In the genomic region with DNA sequence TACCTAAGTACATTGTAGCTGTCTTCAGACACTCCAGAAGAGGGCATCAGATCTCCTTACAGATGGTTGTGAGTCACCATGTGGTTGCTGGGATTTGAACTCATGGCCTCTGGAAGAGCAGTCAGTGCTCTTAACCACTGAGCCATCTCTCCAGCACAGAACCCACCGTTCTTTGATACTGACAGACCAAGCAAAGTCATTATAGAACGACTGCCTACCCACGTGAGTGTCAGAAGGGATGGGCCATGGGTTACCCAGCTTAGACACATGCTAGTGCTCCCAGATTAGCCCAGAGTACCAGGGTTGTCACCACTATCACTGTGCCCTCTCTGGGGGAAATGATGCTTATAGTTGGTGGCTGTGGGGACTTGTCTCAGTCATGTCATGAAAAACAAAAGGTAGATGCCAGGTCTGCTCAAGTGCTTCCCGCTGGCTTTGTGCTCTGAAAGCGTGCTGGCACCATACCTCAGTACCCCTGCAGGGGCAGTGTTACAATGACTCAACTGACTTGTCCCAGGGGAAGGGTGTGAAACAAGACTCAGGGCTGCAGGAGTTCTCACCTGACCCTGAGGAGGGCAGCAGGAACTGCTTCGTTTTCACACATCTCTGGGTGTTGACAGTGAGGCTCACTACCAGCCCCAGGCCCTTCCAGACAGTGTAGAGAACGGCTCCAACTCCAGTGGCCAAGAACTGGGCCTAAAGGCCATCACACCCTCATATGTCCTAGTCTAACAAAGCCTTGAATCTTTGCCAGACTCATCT, we compare ENCODE assay signal across 8 mouse cellular contexts.
A peak's percentile ranks its signal among the peaks of the same experiment; 100 is the strongest.
DNase-seq lines count a peak whose midpoint lies in the region; ATAC-seq and TF ChIP-seq lines count a peak whose summit lies in the region.

No protein-coding gene starts in this region.

- H3K4me1 ChIP-seq in lung, adult 2 months (ENCODE audit: control insufficient read depth, insufficient read depth, low read length) = peaks cover 27% of the 10 kb centered on the region
- H3K4me1 ChIP-seq in hindbrain, embryonic 13.5 days (replicated peaks) = peaks cover 40% of the 10 kb centered on the region
- peaks cover 25% of the 10 kb centered on the region for H3K4me1 ChIP-seq in midbrain, embryonic 14.5 days (ENCODE audit: control insufficient read depth, insufficient read depth, low read length)

- peak; percentile 29; the same call in 1 of the 2 replicates for TF ChIP-seq CTCF in lung, adult 2 months (IDR thresholded peaks at IDR 0.05; ENCODE audit: insufficient read depth, low read length)

- WGBS in lung, adult 2 months = 58% methylated on average over 7 of the region's 7 CpGs
- WGBS in hindbrain, embryonic 13.5 days = 57% methylated on average over 7 of the region's 7 CpGs
- WGBS in midbrain, embryonic 14.5 days = 59% methylated on average over 7 of the region's 7 CpGs

- H3K9me3 ChIP-seq in hindbrain, embryonic 13.5 days = no peaks in the 10 kb centered on the region
- H3K9me3 ChIP-seq in midbrain, embryonic 14.5 days (ENCODE audit: control insufficient read depth, low read length) = no peaks in the 10 kb centered on the region

- H3K4me3 ChIP-seq in lung, adult 2 months (replicated peaks; ENCODE audit: extremely low read depth, low read depth, low read length) = no peak overlapping the region
- no peak overlapping the region for H3K4me3 ChIP-seq in hindbrain, embryonic 13.5 days
- no peak overlapping the region for H3K4me3 ChIP-seq in midbrain, embryonic 14.5 days (replicated peaks; ENCODE audit: low read depth, low read length)

- no peak overlapping the region for H3K9ac ChIP-seq in hindbrain, embryonic 13.5 days
- H3K9ac ChIP-seq in midbrain, embryonic 14.5 days (replicated peaks; ENCODE audit: low read length) = no peak overlapping the region

- H3K4me2 ChIP-seq in hindbrain, embryonic 13.5 days = no peak overlapping the region
- H3K4me2 ChIP-seq in midbrain, embryonic 14.5 days (ENCODE audit: low read length) = no peak overlapping the region

- no peak for DNase-seq in lung, adult 2 months
- DNase-seq in lung, postnatal 4 days = no peak
- peak; percentile 91 for DNase-seq in ZHBTc4 (ENCODE audit: low read depth, low spot score)
- DNase-seq in midbrain, embryonic 14.5 days = peak; percentile 53
- DNase-seq in embryo, embryonic 9.5 days (ENCODE audit: extremely low spot score) = no peak
- DNase-seq in layer of hippocampus, adult 9-10 months (ENCODE audit: low spot score) = no peak
- DNase-seq in cerebellum, adult 11-12 months = no peak

- ATAC-seq in hindbrain, embryonic 13.5 days (ENCODE audit: low FRiP score) = peak; percentile 29
- ATAC-seq in midbrain, embryonic 14.5 days (ENCODE audit: low FRiP score, low TSS enrichment) = peak; percentile 54; the same call in 1 of the 2 replicates

- no peaks in the 10 kb centered on the region for H3K27me3 ChIP-seq in hindbrain, embryonic 13.5 days
- H3K27me3 ChIP-seq in midbrain, embryonic 14.5 days (ENCODE audit: control insufficient read depth, insufficient read depth, low read length) = no peaks in the 10 kb centered on the region

- H3K27ac ChIP-seq in hindbrain, embryonic 13.5 days = peak overlapping the region; percentile 58
- peak overlapping the region; percentile 46 for H3K27ac ChIP-seq in midbrain, embryonic 14.5 days (replicated peaks; ENCODE audit: low read depth, low read length)

- TF ChIP-seq POLR2A in lung, adult 2 months (IDR thresholded peaks at IDR 0.05; ENCODE audit: borderline replicate concordance, extremely low read depth, low read depth, low read length) = no peak

- no peaks in the 10 kb centered on the region for H3K36me3 ChIP-seq in hindbrain, embryonic 13.5 days
- H3K36me3 ChIP-seq in midbrain, embryonic 14.5 days (ENCODE audit: control insufficient read depth, insufficient read depth, low read length) = no peaks in the 10 kb centered on the region

Comparison
In these comparisons a context has a peak if more than half of its experiments do, and no peak if none do; other contexts are left out.
1. DNase-seq: peak in ZHBTc4 (single experiment) and midbrain, embryonic 14.5 days (single experiment); none in lung, adult 2 months (single experiment), lung, postnatal 4 days (0 of 2), embryo, embryonic 9.5 days (single experiment), layer of hippocampus, adult 9-10 months (single experiment) and cerebellum, adult 11-12 months (single experiment).